Mouse (Mus musculus) activated CD4-positive, CD25-positive, alpha-beta regulatory T cell, adult 4 months (primary cell): ENCODE data around the gene Cdk19. TPM values are rescaled to one million over a fixed set of nuclear protein-coding genes. Genes with fewer than 3 reads are reported as not detected.

Experiments
- ATAC-seq: one replicate; pipeline ENCODE4 v1.8.0; 2017
- polyA plus RNA-seq, 2 experiments: library from polyadenylated mRNA; unstranded; fragments of 100-300 nt; shearing (Covaris generic); gene quantifications; one replicate each; pipeline ENCODE4 v1.2.1; 2017

The Cdk19 gene
- polyA plus RNA-seq, 2 experiments from 2014 or later = 11.6 to 18.4 TPM

DNA sequence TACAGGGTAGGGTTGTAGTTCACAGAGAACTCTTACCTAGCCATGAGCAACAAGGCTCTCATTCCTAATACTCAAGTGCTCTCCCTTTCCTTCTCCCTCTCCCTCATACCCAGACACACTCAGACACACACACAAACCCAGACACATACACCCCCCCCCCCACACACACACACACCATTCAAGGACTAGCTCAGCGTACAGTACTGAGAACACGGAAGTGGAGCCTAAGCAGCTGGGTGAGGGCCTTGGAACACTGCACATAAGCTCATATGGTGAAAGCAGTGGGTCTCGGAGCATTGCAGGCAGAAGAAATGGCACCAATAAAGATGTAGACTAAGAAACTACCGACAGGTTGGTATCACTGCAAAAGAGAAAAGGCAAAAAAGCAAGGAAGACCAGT lies 105.2 kb downstream of the Cdk19 start:
- ATAC-seq = no peak

GRCm38 (mm10) chr10:40446088-40446604 lies 106.8 kb downstream of the Cdk19 start:
- no peak for ATAC-seq

GRCm38 (mm10) chr10:40446630-40447029 lies 107.3 kb downstream of the Cdk19 start:
- no peak for ATAC-seq

DNA sequence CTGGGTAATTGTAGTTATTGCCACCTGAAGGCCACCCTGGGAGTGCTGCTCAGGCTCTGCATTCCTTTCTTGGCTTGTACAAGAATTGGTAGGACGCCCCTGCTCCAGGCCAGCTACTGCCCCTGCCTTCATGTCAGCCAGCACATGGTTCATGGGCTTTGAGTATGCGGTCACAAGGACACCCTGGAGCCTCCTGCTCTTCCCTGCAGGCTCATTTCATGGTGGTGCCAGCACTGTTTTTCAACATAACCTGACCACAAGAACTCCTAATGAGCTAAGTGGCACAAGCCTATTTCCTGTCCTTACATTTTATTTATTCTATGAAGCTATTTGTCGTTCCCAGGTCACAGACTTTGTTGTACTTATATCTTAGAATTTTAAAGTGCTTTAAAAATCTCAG lies 107.9 kb downstream of the Cdk19 start:
- ATAC-seq = peak; percentile 17

DNA sequence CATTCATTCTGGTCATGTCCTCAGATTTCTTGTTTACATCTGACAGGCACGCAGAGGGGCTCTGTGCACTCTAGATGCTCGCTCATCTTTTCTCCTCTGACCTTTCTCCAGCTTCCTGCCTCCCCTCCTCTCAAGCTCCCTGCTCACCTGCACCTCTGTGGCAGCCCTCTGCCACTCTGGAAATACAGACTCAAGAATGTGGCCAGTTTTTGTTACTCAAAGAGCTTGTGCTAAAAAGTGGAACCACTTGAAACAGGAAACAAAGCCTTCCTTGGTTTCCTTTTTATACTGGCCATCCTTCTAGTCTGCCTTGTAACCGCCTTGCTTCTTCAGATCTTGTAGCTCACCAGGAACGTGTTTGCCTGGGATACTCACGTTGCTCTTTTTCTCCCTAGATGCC lies 108.6 kb downstream of the Cdk19 start:
- ATAC-seq = peak; percentile 24

GRCm38 (mm10) chr10:40448444-40448843 lies 109.1 kb downstream of the Cdk19 start:
- no peak for ATAC-seq

DNA sequence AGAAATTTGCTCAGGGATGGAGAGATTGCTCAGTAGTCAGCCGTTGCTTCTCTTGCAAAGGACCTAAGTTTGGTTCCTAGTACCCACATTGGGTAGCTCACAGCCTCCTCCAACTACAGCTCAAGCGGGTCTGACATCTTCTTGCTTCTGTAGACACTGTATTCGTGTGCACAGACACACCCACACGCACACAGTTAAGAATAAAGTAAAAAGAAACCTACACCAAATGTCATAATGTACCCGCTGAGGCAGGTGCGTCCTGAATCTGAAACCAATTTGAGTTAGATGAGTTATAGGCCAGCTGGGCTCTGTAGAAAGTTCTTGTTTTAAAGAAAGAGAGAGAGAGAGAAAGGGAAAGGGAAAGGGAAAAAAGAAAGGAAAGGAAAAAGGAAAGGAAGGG lies 110.2 kb downstream of the Cdk19 start:
- ATAC-seq = peak; percentile 34

- no peak for ATAC-seq
Measured at GRCm38 (mm10) chr10:40450171-40450570, 110.8 kb downstream of the Cdk19 start.

DNA sequence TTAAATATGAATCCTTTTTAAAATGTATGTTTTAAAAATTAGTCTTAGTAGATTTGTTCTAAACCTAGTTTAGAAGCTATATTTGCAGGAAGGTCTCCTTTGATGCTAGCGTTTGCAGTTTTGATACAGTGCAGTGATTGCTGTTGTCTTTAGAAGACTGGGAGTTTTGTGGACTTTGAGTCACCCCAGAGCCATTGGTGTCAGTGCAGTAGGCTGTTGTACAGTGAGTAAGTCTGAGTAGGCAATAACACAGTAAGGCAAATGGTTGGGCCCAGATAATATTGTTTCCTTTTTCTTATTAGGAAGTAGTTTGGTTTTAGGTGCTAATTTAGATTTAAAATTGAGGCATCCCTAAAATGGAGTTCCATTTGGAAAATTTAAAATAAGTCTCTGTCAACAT lies 117.8 kb downstream of the Cdk19 start:
- no peak for ATAC-seq

DNA sequence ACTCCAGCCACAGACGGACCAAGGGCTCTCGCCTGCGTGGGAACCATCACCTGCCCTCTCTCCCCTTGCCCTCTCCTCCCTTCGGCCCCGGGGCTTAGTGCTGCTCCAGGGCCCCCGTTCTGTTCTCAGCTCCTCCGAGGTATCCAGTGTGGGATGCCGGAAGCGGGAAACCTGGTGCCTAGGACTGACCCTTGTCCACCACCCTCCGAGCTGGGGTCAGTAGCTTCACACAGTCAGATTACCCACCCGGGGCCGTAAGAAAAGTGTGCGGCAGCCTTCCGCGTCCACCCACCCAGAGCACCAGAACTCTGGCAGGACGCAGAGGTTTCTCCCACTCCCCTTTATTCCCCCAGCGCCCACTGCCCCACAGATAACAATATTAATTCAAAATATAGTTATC lies 119.8 kb downstream of the Cdk19 start:
- no peak for ATAC-seq

GRCm38 (mm10) chr10:40461362-40461761 lies 122.0 kb downstream of the Cdk19 start:
- no peak for ATAC-seq

DNA sequence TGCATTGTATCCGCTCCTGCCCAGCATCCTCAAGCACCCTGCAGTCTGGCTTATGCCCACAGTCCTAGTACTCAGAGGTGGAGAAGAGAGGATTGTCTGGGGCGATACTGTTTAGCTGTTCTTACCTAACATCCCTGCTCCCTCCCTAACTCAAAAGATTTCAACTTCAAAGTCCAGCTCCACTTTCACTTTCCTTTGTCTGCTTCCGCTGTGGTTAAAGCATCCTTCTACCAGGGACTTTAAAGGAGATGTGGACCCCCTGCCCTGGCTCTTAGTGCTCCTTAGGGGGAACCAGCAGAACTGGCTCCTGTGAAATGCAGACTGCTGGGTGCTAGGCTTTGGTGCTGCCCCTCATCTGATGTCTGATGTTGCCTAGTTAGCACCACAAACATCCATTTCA lies 122.9 kb downstream of the Cdk19 start:
- ATAC-seq = peak; percentile 96

DNA sequence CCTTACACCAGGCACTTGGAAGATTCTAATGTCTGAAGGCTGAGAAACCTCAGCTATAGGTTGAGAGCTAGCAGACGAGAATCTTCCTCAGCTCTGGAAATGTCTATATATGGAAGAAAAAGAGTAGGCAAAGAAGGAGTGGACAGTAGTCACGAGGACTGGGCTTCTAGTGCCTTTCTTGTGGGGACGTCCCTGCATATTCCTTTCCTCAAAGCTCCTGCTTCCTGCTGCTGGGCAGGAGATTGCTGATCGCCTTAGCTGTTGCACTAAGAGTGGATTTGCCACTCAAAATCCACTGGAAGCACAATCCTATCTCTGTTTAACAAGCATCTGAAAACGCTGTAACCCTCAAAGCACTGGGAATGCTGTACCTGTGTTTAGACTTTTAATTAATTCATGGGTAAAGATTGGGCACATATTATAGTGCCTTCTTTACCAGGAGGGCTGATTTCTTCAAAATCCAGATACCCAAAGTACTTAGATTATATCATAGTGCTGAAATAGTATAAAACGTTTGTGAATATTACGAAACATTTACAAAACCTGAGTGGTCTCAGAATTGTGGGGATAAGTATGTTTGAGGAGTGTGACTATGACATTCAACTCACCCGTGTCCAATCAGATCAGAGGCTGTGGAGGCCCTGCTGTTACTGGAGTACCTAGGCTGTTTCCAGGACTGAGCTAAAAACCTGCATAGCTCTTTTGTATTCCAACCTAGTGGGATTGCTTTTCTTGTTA lies 128.0 kb downstream of the Cdk19 start:
- no peak for ATAC-seq

DNA sequence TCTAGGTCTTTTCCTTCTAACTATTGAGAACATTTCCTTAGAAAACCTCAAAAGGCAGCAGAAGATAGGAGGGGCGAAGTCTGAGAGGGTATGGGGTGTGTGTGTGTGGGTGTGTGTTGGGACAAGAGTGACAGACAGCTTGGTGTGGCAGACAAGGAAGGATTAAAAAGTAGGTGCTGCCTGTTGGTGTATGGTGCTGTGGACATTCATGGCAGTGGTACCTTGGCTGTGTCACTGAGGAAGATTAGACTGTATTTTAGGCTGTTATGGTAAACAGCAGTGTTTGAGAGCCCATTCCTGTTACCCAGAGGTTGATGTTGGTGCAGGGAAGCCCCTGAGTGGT lies 128.5 kb downstream of the Cdk19 start:
- no peak for ATAC-seq

DNA sequence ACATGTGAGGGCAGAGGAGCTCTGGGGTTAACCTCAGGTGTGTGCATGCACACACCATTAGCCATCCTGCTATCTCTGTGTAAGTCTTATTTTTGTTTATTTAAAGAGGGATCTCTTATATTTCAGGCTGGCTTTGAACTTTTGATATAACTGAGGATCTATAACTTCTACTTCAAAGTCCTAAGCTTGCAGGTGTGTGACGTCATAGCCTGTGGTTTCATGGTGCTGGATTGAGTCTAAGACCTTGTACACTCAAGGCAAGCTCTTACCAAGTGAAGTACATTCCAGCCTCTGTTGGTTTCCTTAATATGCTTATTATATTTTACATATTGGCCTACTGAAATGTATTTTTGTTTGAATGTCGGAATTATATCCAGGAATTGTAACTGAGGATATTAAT lies 129.8 kb downstream of the Cdk19 start:
- ATAC-seq = no peak

- peak; percentile 25 for ATAC-seq
Measured at GRCm38 (mm10) chr10:40476535-40477285, 137.3 kb downstream of the Cdk19 start.

DNA sequence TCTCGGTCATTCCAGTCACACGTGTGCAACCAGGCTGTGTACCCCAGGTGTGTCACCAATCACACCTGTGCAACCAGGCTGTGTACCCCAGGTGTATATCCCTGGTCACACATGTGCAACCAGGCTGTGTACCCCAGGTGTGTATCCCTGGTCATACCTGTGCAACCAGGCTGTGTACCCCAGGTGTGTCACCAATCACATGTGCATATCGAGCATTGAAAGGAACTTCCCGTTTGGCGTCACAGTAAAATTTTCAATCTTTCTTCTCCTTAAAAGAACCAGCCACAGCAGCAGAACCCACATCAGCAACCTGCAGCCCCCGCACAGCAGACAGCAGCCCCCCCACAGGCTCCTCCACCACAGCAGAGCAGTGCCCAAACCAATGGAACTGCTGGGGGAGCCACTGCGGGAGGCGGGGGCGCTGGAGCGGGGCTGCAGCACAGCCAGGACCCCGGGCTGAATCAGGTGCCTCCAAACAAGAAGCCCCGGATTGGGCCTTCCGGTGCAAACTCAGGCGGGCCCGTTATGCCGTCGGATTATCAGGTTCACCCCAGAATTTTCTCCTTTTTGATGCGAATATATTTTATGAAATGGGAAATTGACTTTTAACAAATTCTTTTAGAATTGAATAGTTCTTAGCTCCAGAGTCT lies 138.2 kb downstream of the Cdk19 start:
- no peak for ATAC-seq

GRCm38 (mm10) chr10:40478626-40479025 lies 139.3 kb downstream of the Cdk19 start:
- ATAC-seq = no peak

- ATAC-seq = peak; percentile 86
Measured at GRCm38 (mm10) chr10:40479216-40479615, 139.9 kb downstream of the Cdk19 start.

- ATAC-seq = peak; percentile 12
Measured at GRCm38 (mm10) chr10:40479621-40480193, 140.3 kb downstream of the Cdk19 start.

DNA sequence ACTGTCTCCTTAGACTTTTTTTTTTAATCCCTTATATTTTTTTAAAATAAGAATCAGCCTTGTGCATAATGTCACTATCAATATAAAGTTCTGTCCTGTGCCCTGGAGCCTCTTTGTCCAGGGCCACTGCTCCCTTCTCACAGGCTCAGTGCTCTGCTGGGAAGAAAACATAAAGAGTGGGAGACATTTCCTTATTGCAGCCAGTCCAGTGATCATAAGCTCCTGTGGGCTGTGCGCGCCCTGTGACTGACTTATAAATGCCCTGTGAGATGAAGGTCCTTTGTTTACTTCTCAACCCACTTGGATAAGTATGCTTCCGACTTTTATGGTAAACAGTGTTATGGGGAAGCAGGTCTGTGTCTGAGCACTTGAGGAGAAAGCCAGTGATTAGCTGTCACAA lies 142.2 kb downstream of the Cdk19 start:
- no peak for ATAC-seq

DNA sequence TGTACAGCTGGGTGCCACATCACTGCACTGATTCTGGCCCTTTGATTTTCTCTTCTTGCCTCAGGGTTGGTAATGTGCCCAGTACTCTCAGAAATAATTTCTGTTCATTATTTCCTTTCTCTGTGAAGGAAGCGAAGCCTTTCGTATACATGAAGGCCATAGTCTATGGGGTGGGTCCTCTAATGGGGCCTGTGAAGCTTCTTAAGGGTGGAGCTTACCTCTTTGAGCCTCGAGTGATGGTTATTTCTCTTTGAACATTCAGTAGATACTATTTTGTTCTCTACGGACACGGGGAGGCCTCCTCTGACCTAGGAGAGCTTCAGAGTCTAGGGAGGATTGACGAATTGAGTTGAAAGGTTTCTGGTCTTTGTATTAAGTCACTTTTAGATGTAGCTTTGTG lies 142.9 kb downstream of the Cdk19 start:
- ATAC-seq = no peak

DNA sequence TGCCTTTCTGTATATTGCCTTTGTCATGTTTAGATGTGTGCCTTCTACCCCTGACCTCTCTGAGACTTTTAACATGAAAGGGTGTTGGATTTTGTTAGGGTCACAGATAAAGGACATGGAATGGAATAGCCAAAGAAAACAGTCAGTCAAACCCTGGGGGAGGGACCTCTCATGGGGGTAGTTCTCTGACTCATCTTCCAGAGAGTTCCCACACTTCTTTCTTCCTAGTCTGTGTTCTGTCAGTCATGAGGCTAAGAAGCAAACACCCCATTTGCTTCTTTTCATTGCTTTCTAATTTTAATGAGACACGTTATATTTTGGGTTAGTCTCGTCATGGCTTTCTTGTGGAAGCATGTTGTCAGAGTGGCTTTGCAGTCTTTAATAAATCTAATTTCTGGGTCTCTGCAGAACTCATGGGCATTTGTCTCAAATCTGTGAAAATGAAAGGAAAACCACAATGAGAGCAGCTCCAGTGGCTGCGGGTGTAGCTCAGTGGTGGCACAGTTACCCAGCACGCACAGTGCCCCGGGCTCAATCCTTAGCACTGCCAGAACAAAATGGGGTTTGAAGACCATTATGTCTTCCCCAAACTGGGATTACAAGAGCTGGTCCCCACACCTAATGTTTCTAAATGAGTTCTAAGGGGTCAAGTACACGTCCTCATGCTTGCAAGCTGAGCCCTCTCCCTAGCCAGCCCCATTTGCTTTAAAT lies 149.9 kb downstream of the Cdk19 start:
- peak; percentile 77 for ATAC-seq
